Mouse (Mus musculus) gastrocnemius, postnatal 14 days (tissue): ENCODE measurements around the gene Specc1l. TPM values are rescaled to one million over a fixed set of nuclear protein-coding genes. Genes with fewer than 3 reads are reported as not detected.

Experiments used
- DNase-seq: peaks from one replicate; pipeline ENCODE4 v3.0.0; 2021; ENCODE audit warnings: mixed read lengths
- intact Hi-C: fragments of 180-260 bp; cut with DNase I; formaldehyde crosslinking; loops from one replicate; pipeline ENCODE4 v1.15.1; 2025; ENCODE audit warnings: low total_unique reads
- total RNA-seq, 2 experiments: library from RNA; stranded (reverse); gene quantifications; 2 replicates each; pipeline ENCODE4 v1.2.3; 2021

Specc1l gene
- total RNA-seq, 2 experiments from 2014 or later: 33.5 TPM

- no peak for DNase-seq
- intact Hi-C loops: no loop called here
Observed at GRCm38 (mm10) chr10:75303324-75304048, 91.6 kb downstream of the Specc1l start.

- intact Hi-C loops: no loop called here
- DNase-seq: no peak
Observed at GRCm38 (mm10) chr10:75304049-75304405, 92.2 kb downstream of the Specc1l start.

GRCm38 (mm10) chr10:75304413-75304812 is 92.5 kb downstream of the Specc1l start:
- no peak for DNase-seq

GRCm38 (mm10) chr10:75307130-75307529 is 95.3 kb downstream of the Specc1l start:
- DNase-seq: no peak
- intact Hi-C loops: no loop called here

More at GRCm38 (mm10) chr10:75304413-75304812, 92.5 kb downstream of the Specc1l start:
- intact Hi-C loops: no loop called here

GRCm38 (mm10) chr10:75312361-75312760 is 100.5 kb downstream of the Specc1l start:
- intact Hi-C loops: no loop called here
- no peak for DNase-seq

- DNase-seq: no peak
Observed at GRCm38 (mm10) chr10:75314190-75314980, 102.5 kb downstream of the Specc1l start.

GRCm38 (mm10) chr10:75315756-75316155 is 103.9 kb downstream of the Specc1l start:
- intact Hi-C loops: loop anchor here (5.0 kb wide), 2 partner anchors 122 to 172 kb away; no protein-coding TSS in a partner anchor
- no peak for DNase-seq

More at GRCm38 (mm10) chr10:75314190-75314980, 102.5 kb downstream of the Specc1l start:
- intact Hi-C loops: no loop called here

GRCm38 (mm10) chr10:75316472-75316871 is 104.6 kb downstream of the Specc1l start:
- intact Hi-C loops: loop anchor here (5.0 kb wide), 2 partner anchors 121 to 171 kb away; no protein-coding TSS in a partner anchor

GRCm38 (mm10) chr10:75316872-75316907 is 104.8 kb downstream of the Specc1l start, which contains the start of gene Adora2a:
Gene Adora2a, plus strand, starts transcription at chr10:75316877.
- intact Hi-C loops: loop anchor here (5.0 kb wide), 2 partner anchors 121 to 171 kb away; no protein-coding TSS in a partner anchor
- no peak for DNase-seq

More at GRCm38 (mm10) chr10:75316472-75316871, 104.6 kb downstream of the Specc1l start:
- DNase-seq: no peak

- peak; percentile 70 for DNase-seq
- intact Hi-C loops: loop anchor here (5.0 kb wide), 2 partner anchors 120 to 170 kb away; no protein-coding TSS in a partner anchor
Observed at GRCm38 (mm10) chr10:75316908-75317761, 105.3 kb downstream of the Specc1l start.

GRCm38 (mm10) chr10:75318206-75318605 is 106.3 kb downstream of the Specc1l start:
- intact Hi-C loops: loop anchor here (5.0 kb wide), 2 partner anchors 119 to 169 kb away; no protein-coding TSS in a partner anchor

GRCm38 (mm10) chr10:75320321-75320720 is 108.4 kb downstream of the Specc1l start:
- intact Hi-C loops: no loop called here

More at GRCm38 (mm10) chr10:75318206-75318605, 106.3 kb downstream of the Specc1l start:
- DNase-seq: no peak

GRCm38 (mm10) chr10:75322966-75323365 is 111.1 kb downstream of the Specc1l start:
- DNase-seq: no peak
- intact Hi-C loops: no loop called here

More at GRCm38 (mm10) chr10:75320321-75320720, 108.4 kb downstream of the Specc1l start:
- DNase-seq: no peak

GRCm38 (mm10) chr10:75323986-75324385 is 112.1 kb downstream of the Specc1l start:
- DNase-seq: no peak
- intact Hi-C loops: no loop called here

- no peak for DNase-seq
- intact Hi-C loops: no loop called here
Observed at GRCm38 (mm10) chr10:75324391-75324790, 112.5 kb downstream of the Specc1l start.

- intact Hi-C loops: no loop called here
- no peak for DNase-seq
Observed at GRCm38 (mm10) chr10:75325821-75326220, 113.9 kb downstream of the Specc1l start.

- intact Hi-C loops: no loop called here
- DNase-seq: no peak
Observed at GRCm38 (mm10) chr10:75326553-75326952, 114.7 kb downstream of the Specc1l start.

- intact Hi-C loops: no loop called here
- no peak for DNase-seq
Observed at GRCm38 (mm10) chr10:75327081-75327480, 115.2 kb downstream of the Specc1l start.

GRCm38 (mm10) chr10:75328201-75328704 is 116.4 kb downstream of the Specc1l start:
- DNase-seq: no peak
- intact Hi-C loops: no loop called here

- intact Hi-C loops: no loop called here
Observed at GRCm38 (mm10) chr10:75332268-75332667, 120.4 kb downstream of the Specc1l start.

More at GRCm38 (mm10) chr10:75332268-75332667, 120.4 kb downstream of the Specc1l start:
- no peak for DNase-seq
